Comparison of ENCODE assay signal across 27 mouse cellular contexts in genomic region chr17:24149421-24149820, GRCm38 (mm10). TPM values are rescaled to one million over a fixed set of nuclear protein-coding genes. Genes with fewer than 3 reads are reported as not detected.
DNase-seq lines count a peak whose midpoint lies in the region; ATAC-seq and TF ChIP-seq lines count a peak whose summit lies in the region.
"Had no signal": no experiment of that assay in that cellular context is flagged by ENCODE, and none has a peak within 500 bp of the region (broad histone marks: within the 10 kb centered on the region; RNA-seq: fewer than 3 reads in every experiment).

No protein-coding gene starts in this region.

- TF ChIP-seq CTCF in midbrain, postnatal 0 days (IDR thresholded peaks at IDR 0.05) = no peak

- no peak for ATAC-seq in midbrain, embryonic 11.5 days (ENCODE audit: low FRiP score)
- ATAC-seq in midbrain, postnatal 0 days (ENCODE audit: low FRiP score) = no peak
- ATAC-seq: CD4-positive, CD25-positive, alpha-beta regulatory T cell, adult 4 months; forebrain, embryonic 15.5 days; hindbrain, postnatal 0 days; inflammation-experienced regulatory T-cells, adult 6 months; intestine, embryonic 16.5 days had no signal

- no peaks in the 10 kb centered on the region for H3K36me3 ChIP-seq in midbrain, embryonic 11.5 days (ENCODE audit: control insufficient read depth, insufficient read depth, low read length)
- no peaks in the 10 kb centered on the region for H3K36me3 ChIP-seq in midbrain, postnatal 0 days (ENCODE audit: insufficient read depth, low read length)
- H3K36me3 ChIP-seq: embryonic facial prominence, embryonic 13.5 days; forebrain, embryonic 12.5 days; forebrain, embryonic 15.5 days; heart, embryonic 10.5 days; heart, embryonic 13.5 days had no signal

- no peaks in the 10 kb centered on the region for H3K9me3 ChIP-seq in midbrain, embryonic 11.5 days (ENCODE audit: control insufficient read depth, low read length)
- H3K9me3 ChIP-seq in midbrain, postnatal 0 days (ENCODE audit: low read length) = no peaks in the 10 kb centered on the region
- H3K9me3 ChIP-seq: embryonic facial prominence, embryonic 10.5 days; embryonic facial prominence, embryonic 13.5 days; forebrain, embryonic 12.5 days; forebrain, embryonic 15.5 days; heart, embryonic 10.5 days; heart, embryonic 13.5 days had no signal

- H3K4me3 ChIP-seq in midbrain, embryonic 11.5 days (ENCODE audit: low read depth, low read length) = no peak overlapping the region
- no peak overlapping the region for H3K4me3 ChIP-seq in midbrain, postnatal 0 days (ENCODE audit: low read depth, low read length)
- H3K4me3 ChIP-seq: embryonic facial prominence, embryonic 10.5 days; embryonic facial prominence, embryonic 13.5 days; erythroblast, embryonic 14.5 days; forebrain, embryonic 12.5 days; forebrain, embryonic 15.5 days; heart, adult 2 months; heart, embryonic 10.5 days; heart, embryonic 13.5 days had no signal

- 86% methylated on average over 7 of the region's 7 CpGs for WGBS in midbrain, embryonic 11.5 days
- 89% methylated on average over 7 of the region's 7 CpGs for WGBS in midbrain, postnatal 0 days

- peak; percentile 74 for DNase-seq in midbrain, embryonic 11.5 days (ENCODE audit: low spot score, missing footprints)
- no peak for DNase-seq in midbrain, postnatal 0 days (ENCODE audit: low spot score)
- DNase-seq in adrenal gland, postnatal 10 days = peak; percentile 49
- peak; percentile 42 for DNase-seq in adrenal gland, postnatal 25 days
- no peak for DNase-seq in spleen, adult 18-20 months
- no peak for DNase-seq in cerebellum, postnatal 10 days
- DNase-seq: cerebellum, adult 11 months; cerebellum, adult 2 months; cerebellum, adult 9-11 months; cerebellum, postnatal 36 days; embryo, embryonic 11 days; gastrocnemius, postnatal 25 days; heart, adult 2 months; heart, postnatal 14 days; heart, postnatal 4 days had no signal

- H3K27ac ChIP-seq in midbrain, embryonic 11.5 days (ENCODE audit: low read depth, low read length) = no peak overlapping the region
- no peak overlapping the region for H3K27ac ChIP-seq in midbrain, postnatal 0 days (ENCODE audit: low read depth, low read length)
- H3K27ac ChIP-seq: embryonic facial prominence, embryonic 10.5 days; embryonic facial prominence, embryonic 13.5 days; forebrain, embryonic 12.5 days; forebrain, embryonic 15.5 days; heart, adult 2 months; heart, embryonic 10.5 days; heart, embryonic 13.5 days; hindbrain, embryonic 14.5 days; hindbrain, postnatal 0 days had no signal

- no peak overlapping the region for H3K4me2 ChIP-seq in midbrain, embryonic 11.5 days
- H3K4me2 ChIP-seq in midbrain, postnatal 0 days (ENCODE audit: low read depth, low read length, poor library complexity, severe bottlenecking) = no peak overlapping the region
- H3K4me2 ChIP-seq: embryonic facial prominence, embryonic 13.5 days; forebrain, embryonic 12.5 days; forebrain, embryonic 15.5 days; heart, embryonic 13.5 days; hindbrain, embryonic 14.5 days had no signal

- no peak overlapping the region for H3K9ac ChIP-seq in midbrain, embryonic 11.5 days (ENCODE audit: low read length)
- H3K9ac ChIP-seq in midbrain, postnatal 0 days (replicated peaks; ENCODE audit: low read length, poor library complexity, severe bottlenecking) = no peak overlapping the region
- H3K9ac ChIP-seq: embryonic facial prominence, embryonic 13.5 days; forebrain, embryonic 12.5 days; forebrain, embryonic 15.5 days; heart, embryonic 13.5 days; hindbrain, embryonic 14.5 days had no signal

- no peaks in the 10 kb centered on the region for H3K27me3 ChIP-seq in midbrain, embryonic 11.5 days (ENCODE audit: control insufficient read depth, insufficient read depth, low read length)
- no peaks in the 10 kb centered on the region for H3K27me3 ChIP-seq in midbrain, postnatal 0 days (ENCODE audit: insufficient read depth, low read length)
- H3K27me3 ChIP-seq: embryonic facial prominence, embryonic 13.5 days; forebrain, embryonic 15.5 days; heart, embryonic 13.5 days had no signal

- peaks cover 3% of the 10 kb centered on the region; the same call in 1 of the 2 replicates for H3K4me1 ChIP-seq in midbrain, embryonic 11.5 days (ENCODE audit: control insufficient read depth, insufficient read depth, low read length)
- H3K4me1 ChIP-seq in midbrain, postnatal 0 days (ENCODE audit: insufficient read depth, low read length) = peaks cover 5% of the 10 kb centered on the region; the same call in 1 of the 2 replicates

RNA-seq across cellular contexts. Expression of gene Pdpk1, which starts 1.3 kb away (rescaled TPM):
- 41.2 and 47.7 TPM in 2 replicates for polyA plus RNA-seq in midbrain, embryonic 11.5 days (2014; fragmentation: Nextera tagmentation; extraction: Ambion mirVana)
- 57.9 and 68.1 TPM in 2 replicates for total RNA-seq in midbrain, postnatal 0 days (2014; rRNA removed)
- 53.2 and 61.5 TPM in 2 replicates for polyA plus RNA-seq in midbrain, postnatal 0 days (2015; fragmentation: Nextera tagmentation; extraction: Ambion mirVana)
- total RNA-seq in adrenal gland, postnatal 10 days (2021) = 10 to 100 TPM; 46.8 to 53.3 TPM
- 52.0 and 57.2 TPM in 2 replicates for total RNA-seq in adrenal gland, postnatal 25 days (2021)

RNA-seq across cellular contexts. Expression of gene Amdhd2, which starts 14.1 kb away (rescaled TPM):
- polyA plus RNA-seq in midbrain, embryonic 11.5 days (2014; fragmentation: Nextera tagmentation; extraction: Ambion mirVana) = 26.8 and 27.3 TPM in 2 replicates
- 40.2 and 58.6 TPM in 2 replicates for total RNA-seq in midbrain, postnatal 0 days (2014; rRNA removed)
- 34.0 and 41.4 TPM in 2 replicates for polyA plus RNA-seq in midbrain, postnatal 0 days (2015; fragmentation: Nextera tagmentation; extraction: Ambion mirVana)
- 10 to 100 TPM; 36.6 to 44.2 TPM for total RNA-seq in adrenal gland, postnatal 10 days (2021)
- 38.1 and 45.6 TPM in 2 replicates for total RNA-seq in adrenal gland, postnatal 25 days (2021)

RNA-seq across cellular contexts. Expression of gene Atp6v0c, which starts 20.1 kb away (rescaled TPM):
- 437 and 465 TPM in 2 replicates for polyA plus RNA-seq in midbrain, embryonic 11.5 days (2014; fragmentation: Nextera tagmentation; extraction: Ambion mirVana)
- total RNA-seq in midbrain, postnatal 0 days (2014; rRNA removed) = 730 and 771 TPM in 2 replicates
- 2,426 and 2,595 TPM in 2 replicates for polyA plus RNA-seq in midbrain, postnatal 0 days (2015; fragmentation: Nextera tagmentation; extraction: Ambion mirVana)
- 100 to 1,000 TPM; 286 to 329 TPM for total RNA-seq in adrenal gland, postnatal 10 days (2021)
- 412 and 427 TPM in 2 replicates for total RNA-seq in adrenal gland, postnatal 25 days (2021)

RNA-seq across cellular contexts. Expression of gene Tbc1d24, which starts 55.9 kb away (rescaled TPM):
- polyA plus RNA-seq in midbrain, embryonic 11.5 days (2014; fragmentation: Nextera tagmentation; extraction: Ambion mirVana) = 6.5 and 7.3 TPM in 2 replicates
- 146 and 168 TPM in 2 replicates for total RNA-seq in midbrain, postnatal 0 days (2014; rRNA removed)
- 27.4 and 27.6 TPM in 2 replicates for polyA plus RNA-seq in midbrain, postnatal 0 days (2015; fragmentation: Nextera tagmentation; extraction: Ambion mirVana)
- total RNA-seq in adrenal gland, postnatal 10 days (2021) = 10 to 100 TPM; 12.0 to 16.4 TPM
- 13.8 and 22.4 TPM in 2 replicates for total RNA-seq in adrenal gland, postnatal 25 days (2021)

RNA-seq across cellular contexts. Expression of gene Ntn3, which starts 59.9 kb away (rescaled TPM):
- polyA plus RNA-seq in midbrain, embryonic 11.5 days (2014; fragmentation: Nextera tagmentation; extraction: Ambion mirVana) = 2.3 and 3.0 TPM in 2 replicates
- 19.4 and 23.6 TPM in 2 replicates for total RNA-seq in midbrain, postnatal 0 days (2014; rRNA removed)
- 4.0 and 4.3 TPM in 2 replicates for polyA plus RNA-seq in midbrain, postnatal 0 days (2015; fragmentation: Nextera tagmentation; extraction: Ambion mirVana)
- 1 to 10 TPM; 3.1 to 4.2 TPM for total RNA-seq in adrenal gland, postnatal 10 days (2021)
- total RNA-seq in adrenal gland, postnatal 25 days (2021) = 2.0 and 2.5 TPM in 2 replicates
- polyA plus RNA-seq: inflammation-experienced regulatory T-cells, adult 6 months had no signal

Comparison
In these comparisons a context has a peak if more than half of its experiments do, and no peak if none do; other contexts are left out.
1. DNase-seq: peak in midbrain, embryonic 11.5 days (single experiment), adrenal gland, postnatal 10 days (single experiment) and adrenal gland, postnatal 25 days (single experiment); none in midbrain, postnatal 0 days (single experiment), spleen, adult 18-20 months (0 of 2) and cerebellum, postnatal 10 days (0 of 2).